Mouse (Mus musculus) WW6 (cell line): ENCODE measurements around the gene Zfp354c.

ENCODE experiments used
- DNase-seq: peaks from one replicate; pipeline ENCODE4 v3.0.0-alpha.2; 2013; ENCODE audit warnings: low read depth, low spot score

Zfp354c gene

DNA sequence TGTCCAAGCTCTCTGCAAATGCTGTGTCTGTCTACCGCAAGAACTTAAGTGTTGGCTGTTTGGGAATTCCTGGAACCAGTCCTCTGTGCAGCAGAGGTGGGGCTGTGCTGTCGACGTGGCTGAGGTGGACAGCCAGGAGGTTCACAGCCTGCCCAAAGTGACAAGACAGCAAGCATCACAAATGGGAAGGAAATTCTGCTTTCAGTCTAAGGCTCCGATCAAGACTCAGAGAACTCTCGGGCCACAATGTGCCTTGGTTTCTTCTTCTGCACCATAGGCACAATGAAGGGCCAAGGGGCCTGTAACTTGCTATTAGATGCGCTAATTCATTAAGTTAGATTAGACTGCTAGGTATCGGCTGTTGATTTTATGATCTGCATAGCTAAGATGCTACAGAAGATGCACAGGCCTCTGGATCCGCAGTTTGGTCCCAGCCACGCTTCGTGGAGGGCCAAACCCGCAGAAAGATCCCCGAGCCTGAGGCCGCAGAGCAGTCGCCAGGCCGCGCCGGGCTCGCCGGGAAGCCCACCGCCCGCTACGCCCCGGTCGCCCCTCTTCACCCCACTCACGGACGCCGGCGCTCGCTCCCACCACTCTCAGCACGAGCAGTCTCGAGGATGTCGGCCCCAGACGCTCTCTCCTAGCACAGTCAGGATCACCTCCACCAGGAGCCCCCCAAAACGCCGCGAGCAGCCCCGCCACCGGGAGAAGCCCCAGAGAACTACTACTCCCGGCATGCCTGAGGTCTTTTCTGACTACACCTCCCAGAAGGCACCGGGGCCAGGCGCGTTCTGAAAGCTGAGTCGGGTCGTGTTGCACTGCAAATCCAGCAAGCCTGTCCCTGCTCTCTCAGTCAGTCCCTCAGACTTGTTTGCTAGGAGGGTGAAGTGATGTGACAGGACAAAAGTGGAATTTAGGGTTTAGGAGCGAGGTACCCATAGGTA, at the start of gene Zfp354c:
TSS of gene Zfp354c (minus strand) at position 715 of the 944 bp plus-strand sequence.
- DNase-seq: peak; percentile 65

DNA sequence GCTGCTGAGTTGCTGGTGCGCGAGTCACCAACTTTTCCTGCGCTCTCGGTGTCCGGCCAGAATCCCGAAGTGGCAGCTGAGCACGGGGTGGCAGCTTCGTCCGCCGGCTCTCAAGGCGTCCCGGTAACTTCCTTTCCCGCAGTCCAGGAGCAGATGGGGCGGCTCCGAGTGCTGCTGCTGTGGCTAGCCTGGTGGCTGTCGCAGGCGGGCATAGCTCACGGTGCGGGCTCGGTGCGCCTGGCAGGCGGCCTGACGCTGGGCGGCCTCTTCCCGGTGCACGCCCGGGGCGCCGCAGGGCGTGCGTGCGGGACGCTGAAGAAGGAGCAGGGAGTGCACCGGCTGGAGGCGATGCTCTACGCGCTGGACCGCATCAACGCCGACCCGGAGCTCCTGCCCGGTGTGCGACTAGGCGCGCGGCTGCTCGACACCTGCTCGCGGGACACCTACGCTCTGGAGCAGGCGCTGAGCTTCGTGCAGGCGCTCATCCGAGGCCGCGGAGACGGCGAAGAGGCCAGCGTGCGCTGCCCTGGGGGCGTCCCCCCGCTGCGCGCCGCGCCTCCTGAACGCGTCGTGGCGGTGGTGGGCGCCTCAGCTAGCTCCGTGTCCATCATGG, 23.6 kb upstream of the Zfp354c start:
- no peak for DNase-seq

DNA sequence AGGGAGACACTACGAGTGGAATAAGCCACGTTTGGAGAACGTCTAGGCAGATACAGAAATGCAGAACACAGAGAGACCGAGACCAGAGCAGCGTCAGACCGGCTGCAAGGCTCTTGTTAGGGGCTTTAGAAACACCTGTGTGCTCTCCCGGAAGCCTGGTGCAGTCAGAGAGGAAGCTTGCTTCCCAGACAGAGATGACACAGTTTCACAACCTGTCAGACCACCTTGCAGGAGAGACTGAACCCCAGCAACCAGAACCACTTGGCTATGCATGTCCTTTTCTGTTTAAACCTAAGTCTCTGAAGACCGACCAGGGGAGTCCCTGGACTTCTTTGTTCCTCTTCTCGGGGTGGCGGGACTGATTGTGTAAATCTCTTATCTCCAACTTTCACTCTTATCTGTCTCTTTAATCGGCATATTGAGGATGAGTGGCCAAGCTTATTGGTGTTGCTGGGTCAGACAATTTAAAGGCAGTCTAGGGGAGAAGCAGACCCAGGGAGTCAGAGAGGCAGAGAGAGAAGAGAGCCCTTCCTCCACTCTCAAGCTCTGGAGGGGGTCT, 22.7 kb upstream of the Zfp354c start, which contains the start of gene Grm6:
TSS of gene Grm6 (plus strand) at position 509 of the 559 bp plus-strand sequence.
- DNase-seq: no peak

DNA sequence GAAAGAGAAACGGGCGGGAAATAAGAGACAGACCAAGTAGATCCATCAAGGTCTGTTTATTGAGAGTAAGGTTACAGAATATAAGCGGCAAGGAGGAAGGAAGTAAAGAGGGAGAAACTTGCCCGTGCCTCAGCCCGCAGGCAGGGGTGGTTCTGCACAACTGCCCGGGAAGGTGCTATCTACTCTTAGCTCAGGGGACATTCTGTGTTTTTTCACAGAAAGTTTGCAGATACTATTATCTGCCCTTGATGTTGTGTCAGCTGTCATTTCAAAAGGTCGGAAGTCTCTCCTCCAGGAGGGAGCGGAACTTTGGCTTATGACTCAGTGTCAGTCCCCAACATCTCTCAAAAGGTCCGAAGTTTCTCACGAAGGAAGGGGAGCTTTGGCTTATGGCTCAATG, 21.8 kb upstream of the Zfp354c start:
- no peak for DNase-seq

DNA sequence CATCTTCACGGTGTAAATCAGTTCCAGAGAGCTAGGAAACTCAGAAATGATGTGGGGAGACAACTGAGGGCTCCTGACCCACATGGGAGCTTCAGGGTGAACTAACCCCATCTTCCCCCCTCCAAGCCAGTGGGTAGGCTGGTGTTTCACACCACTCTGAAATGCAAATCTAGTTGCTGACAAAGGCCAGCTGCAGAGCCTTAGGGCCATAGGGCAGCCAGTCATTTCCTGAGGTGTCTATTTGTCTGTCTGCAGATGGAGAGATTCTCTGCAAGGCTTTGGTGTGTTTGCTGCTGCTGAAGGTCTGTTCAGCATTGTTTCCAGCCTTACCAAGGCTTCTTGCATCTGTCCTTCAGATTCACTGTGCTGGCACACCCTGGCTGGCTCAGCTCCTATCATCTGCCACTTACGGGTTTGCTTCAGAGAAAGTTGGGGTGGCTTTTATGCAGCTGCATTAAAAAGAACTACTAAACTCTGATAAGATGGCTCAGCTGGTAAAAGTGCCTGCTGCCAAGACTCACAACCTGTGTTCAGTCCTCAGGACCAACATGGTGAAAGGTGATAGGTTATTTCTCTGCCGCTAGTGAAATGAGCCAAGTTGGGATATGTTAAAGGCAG, 21.1 kb upstream of the Zfp354c start:
- no peak for DNase-seq

DNA sequence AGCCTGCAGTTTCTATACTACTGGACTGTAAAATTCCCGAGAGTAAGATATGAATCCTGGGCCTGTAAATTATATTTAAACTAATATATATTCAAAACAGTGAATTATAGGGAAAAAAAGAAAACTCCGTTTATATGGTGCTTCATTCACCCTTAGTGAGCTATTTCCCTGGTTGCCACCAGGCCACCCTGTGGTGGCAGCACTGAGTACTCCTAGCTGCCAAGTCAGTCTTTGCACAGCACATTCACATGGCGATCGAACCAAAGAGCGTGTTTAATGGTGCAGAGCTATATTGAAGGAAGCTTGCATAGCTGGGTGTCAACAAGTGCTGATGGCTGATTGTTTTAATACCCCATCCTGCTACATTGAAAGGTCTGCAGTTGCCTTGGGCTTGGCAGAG, 19.5 kb upstream of the Zfp354c start:
- DNase-seq: no peak

DNA sequence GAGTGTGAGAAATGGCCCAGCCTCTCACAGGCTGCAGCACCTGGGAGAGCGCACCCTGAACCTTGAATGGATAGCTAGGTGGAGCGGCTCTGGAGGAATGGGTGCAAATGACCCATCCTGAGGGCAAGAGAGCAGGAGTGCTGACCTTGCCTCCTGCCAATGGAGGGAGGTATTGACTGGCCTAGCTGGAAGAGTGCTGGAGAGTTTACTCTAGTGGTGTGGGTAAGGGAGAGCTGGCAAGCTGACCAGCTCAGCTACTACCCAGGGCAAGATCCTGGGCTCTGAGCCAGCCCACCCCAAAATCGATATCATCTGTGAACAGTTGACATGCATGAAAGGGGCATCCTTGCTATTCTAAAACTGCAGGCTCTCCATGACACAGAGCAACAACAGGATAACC, 18.4 kb upstream of the Zfp354c start:
- no peak for DNase-seq

DNA sequence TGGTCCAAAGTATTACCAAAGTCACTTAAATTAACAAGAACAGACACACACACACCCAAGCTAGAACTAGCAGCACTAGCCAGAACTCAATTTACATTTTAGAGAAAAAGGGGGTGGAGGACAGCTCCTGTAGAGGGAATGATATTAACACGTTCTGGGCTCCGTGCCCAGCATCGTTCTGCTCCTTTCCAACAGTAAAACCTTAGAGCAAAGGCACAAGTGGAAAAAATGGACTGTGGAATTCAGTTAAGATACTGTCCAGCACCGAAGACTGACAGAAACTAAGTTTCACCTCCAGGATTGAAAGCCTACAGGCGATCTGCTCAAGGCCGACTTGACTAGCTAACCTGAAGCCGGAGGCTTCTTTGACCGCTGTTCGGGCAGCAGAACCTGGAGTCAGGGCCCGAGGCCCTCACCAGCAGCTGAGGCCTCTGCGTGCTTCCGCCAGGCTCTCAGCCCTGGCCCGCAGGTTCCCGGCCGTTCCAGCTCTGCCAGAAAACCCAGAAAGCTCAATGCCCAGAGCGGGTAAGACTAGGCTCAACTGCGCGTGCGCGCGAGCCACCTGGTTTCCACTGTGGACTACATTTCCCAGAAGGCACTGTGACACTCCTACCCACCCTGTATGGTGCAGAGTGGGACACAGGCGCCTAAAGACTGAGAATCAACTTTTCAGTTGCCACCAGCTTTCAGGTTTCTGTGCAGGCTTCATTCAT, 13.7 kb upstream of the Zfp354c start, which contains the start of gene Zfp879:
TSS of gene Zfp879 (minus strand) at position 530 of the 713 bp plus-strand sequence.
- peak; percentile 76 for DNase-seq

DNA sequence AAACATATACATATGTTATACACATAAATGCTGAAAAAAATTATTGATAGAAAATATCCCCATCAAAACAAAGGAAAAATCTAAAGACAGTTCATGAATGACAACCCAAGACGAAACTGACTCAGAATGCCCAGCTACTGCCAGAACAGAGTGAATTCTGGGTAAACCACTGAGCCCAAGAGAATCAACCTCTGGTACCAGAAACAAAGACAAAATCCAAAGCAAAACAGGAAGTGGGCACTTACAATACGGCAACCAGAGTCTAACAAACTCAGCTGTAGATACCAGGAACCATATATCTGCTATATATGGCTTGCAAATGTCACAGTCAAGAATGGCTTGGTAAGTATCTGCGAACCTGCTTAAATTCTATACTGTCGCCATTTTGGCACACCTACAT, 8.2 kb upstream of the Zfp354c start:
- no peak for DNase-seq

DNA sequence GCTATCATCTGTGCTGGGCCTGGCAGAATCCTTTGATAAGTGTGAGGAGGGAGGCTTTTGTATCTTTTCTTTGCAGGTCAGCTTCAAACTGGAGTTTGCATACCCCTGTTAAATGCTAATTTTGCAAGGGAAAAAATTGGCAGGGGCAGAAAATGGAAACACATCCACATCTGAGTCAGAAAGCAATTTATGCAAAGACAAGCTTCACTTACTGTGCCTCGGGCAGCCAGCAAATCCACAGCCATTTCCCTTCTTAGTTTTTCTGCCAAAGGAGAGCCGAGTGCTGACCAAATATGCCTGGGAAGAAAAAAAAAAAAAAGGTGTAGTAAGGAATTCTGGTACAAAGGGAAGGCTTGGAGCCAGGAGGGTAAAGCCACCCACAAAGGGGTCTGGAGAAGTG, 1.3 kb downstream of the Zfp354c start:
- DNase-seq: no peak

DNA sequence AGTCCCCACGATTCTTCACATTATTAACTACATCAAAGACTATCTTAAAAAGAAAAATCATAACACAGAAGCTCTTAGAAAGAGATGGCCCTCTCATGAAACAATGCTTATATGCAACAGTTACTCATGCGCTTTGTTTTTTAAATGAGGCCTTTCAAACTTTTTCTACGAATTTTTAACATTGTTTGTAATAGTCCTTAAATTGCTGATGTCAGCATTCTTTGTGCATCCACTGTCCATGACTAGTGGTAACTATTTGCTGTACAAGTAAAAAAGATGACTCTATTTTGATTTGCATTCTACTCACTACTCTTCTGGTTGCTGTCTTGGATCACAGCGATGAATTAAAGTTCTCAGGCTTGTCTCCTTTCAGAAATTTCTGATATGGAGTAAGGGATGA, 13.3 kb downstream of the Zfp354c start:
- DNase-seq: no peak

DNA sequence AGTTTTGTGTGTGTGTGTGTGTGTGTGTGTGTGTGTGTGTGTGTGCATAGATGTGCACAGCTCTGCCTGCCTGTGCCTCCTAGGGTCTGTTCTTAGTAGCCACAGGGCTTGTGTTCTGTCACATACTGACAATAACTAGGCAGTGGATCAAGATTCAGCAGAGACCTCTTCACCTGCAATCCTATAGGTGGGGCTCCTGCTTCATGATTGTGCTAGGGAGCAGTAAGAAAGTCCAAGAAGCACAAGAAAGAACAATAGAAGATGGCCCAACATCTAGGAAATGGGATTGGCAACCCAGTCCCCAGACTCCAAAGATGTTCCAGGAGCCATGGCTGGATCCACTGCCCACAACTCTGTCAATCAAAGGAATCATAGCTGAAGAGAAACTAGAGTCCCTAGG, 28.7 kb downstream of the Zfp354c start:
- no peak for DNase-seq

DNA sequence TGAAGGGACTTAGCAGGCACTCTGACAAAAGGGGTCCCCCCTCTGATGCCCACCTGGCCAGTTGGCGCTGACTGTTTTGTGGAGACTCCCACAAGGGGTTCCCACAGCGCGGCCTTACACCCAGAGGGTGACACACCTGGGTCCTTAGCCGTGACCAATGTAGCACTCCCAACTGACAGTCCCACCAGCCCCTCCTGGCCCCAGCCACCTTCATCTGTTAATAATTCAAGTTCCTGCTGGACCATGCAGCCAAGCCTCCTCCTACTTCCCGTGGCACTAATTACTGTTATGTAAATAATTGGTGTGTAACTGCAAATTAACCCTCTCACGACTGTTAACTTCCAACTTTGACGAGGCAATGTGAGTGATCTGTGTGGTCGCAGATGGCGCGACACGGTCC, 29.9 kb downstream of the Zfp354c start:
- no peak for DNase-seq

DNA sequence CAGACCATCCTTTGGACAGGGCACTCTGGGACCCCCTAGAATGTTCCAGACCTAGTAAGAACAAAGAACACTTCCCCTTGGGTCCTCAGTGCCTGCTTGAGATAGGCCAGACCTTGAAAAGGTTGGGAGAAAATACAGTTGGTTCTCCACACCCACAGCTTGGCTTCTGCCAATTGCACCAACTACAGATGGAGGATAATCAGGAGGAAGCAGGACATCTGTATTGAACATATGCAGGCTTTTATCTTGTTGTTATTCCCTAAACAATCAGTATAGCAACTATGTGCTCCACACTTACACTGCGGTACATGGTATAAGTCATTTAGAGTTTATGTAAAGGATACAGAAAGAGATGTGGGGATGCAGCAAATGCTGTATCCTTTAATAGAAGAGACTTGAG, 56.5 kb downstream of the Zfp354c start:
- DNase-seq: no peak

DNA sequence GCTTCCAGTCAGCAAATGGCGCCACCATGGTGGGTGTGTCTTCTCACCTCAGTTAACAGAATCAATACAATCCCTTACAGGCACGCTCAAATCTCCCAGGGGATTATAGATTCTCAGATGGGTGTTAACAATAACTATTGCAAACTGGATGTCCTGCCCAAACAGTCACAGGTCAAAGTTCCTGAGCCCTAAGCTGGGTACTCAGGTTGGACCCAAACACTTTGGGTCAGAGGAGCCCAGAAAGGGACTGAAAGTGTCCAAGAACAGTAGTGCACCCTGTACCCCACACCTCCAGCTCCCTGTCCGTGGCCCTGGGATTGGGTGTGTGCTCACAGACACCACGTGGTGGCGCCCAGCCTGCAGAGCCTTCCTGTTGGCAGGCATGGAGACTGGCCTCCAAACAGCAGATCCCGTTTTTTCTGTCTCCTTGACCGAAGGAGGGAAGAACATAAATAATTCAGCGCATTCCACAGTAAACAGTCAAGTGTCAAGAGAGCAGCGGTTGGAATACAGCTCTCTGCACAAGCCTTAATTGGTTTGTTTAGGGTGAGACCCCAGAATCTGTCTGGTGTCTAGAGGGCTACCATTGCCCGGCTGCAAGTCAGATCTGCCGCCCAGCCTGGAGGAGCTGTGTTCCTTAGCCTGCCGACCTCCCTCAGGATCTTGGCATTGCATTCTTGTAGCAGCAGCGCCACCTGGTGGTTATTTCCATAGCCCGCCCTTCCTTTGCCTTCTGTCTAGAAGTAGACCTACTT, 58.4 kb downstream of the Zfp354c start:
- DNase-seq: peak; percentile 91

DNA sequence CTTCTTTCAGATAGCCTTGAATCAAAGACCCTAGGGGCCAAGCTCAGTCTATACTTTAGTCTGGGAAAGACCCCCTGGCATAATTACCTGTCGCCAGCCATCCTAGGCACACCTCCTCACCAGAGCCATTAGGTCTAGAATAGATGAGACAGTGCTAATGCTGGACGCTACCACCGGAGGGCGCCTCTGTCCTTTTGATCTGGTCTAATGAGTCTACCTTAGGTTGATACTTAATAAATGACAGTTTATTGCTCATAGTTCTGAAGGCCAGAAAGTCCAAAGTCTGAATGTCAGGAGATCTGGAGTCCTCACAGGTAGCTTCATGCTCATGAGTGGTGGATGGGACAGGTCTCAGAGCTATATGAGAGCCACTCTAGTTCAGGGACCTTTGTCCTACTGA, 60.5 kb downstream of the Zfp354c start:
- peak; percentile 39 for DNase-seq

DNA sequence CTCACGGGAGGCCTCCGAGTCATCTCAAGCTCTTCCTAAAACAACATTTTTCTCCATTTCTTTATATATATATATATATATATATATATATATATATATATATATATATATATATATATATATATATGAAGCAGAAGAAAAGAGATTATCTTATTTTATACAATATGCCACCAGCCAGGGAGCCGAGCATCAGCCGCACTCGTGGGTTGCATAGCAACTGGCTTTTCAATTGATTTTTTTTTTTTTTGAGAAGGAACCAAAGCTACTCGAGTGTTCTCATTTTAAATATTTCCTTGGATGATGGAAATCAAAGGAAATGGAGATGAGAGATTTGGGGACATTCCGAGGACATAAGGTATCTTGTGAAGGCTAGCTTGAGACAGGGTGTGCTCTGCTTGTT, 61.1 kb downstream of the Zfp354c start:
- DNase-seq: no peak
